ENCODE assay signal across 16 mouse cellular contexts in genomic region chr2:139723304-139723703, GRCm38 (mm10). TPM values are rescaled to one million over a fixed set of nuclear protein-coding genes. Genes with fewer than 3 reads are reported as not detected.
DNase-seq lines count a peak whose midpoint lies in the region; ATAC-seq and TF ChIP-seq lines count a peak whose summit lies in the region.
"Had no signal": no experiment of that assay in that cellular context is flagged by ENCODE, and none has a peak within 500 bp of the region (broad histone marks: within the 10 kb centered on the region; RNA-seq: fewer than 3 reads in every experiment).

No protein-coding gene starts in this region.

- no peaks in the 10 kb centered on the region for H3K9me3 ChIP-seq in lung, embryonic 14.5 days (ENCODE audit: low read depth, low read length)
- no peaks in the 10 kb centered on the region for H3K9me3 ChIP-seq in forebrain, embryonic 12.5 days
- H3K9me3 ChIP-seq: limb, embryonic 13.5 days; neural tube, embryonic 12.5 days; stomach, embryonic 15.5 days had no signal

- H3K4me1 ChIP-seq in lung, embryonic 14.5 days (ENCODE audit: insufficient read depth), result no peaks in the 10 kb centered on the region
- H3K4me1 ChIP-seq in forebrain, embryonic 12.5 days, result no peaks in the 10 kb centered on the region; the same call in 1 of the 2 replicates
- H3K4me1 ChIP-seq: limb, embryonic 13.5 days; neural tube, embryonic 12.5 days had no signal

- no peaks in the 10 kb centered on the region for H3K36me3 ChIP-seq in lung, embryonic 14.5 days (ENCODE audit: insufficient read depth)
- H3K36me3 ChIP-seq in myocyte (ENCODE audit: control insufficient read depth, insufficient read depth), result no peaks in the 10 kb centered on the region
- no peaks in the 10 kb centered on the region for H3K36me3 ChIP-seq in forebrain, embryonic 12.5 days (replicated peaks)
- H3K36me3 ChIP-seq: limb, embryonic 13.5 days; neural tube, embryonic 12.5 days; stomach, embryonic 15.5 days had no signal

- H3K4me2 ChIP-seq in lung, embryonic 14.5 days, result no peak overlapping the region
- H3K4me2 ChIP-seq in myocyte (ENCODE audit: low read depth), result no peak overlapping the region
- no peak overlapping the region for H3K4me2 ChIP-seq in forebrain, embryonic 12.5 days
- H3K4me2 ChIP-seq: limb, embryonic 13.5 days; neural tube, embryonic 12.5 days; stomach, embryonic 15.5 days had no signal

- WGBS in lung, embryonic 14.5 days, result 6% methylated on average over 3 of the region's 3 CpGs
- 71% methylated on average over 3 of the region's 3 CpGs for WGBS in forebrain, embryonic 12.5 days

- no peak overlapping the region for H3ac ChIP-seq in myocyte (ENCODE audit: control insufficient read depth, insufficient read length)

- H3K79me2 ChIP-seq in myocyte (ENCODE audit: control insufficient read depth, insufficient read depth), result no peaks in the 10 kb centered on the region

- no peak for TF ChIP-seq POLR2A in myocyte (IDR thresholded peaks at IDR 0.05; ENCODE audit: insufficient read length, low read depth)

- TF ChIP-seq CTCF in gastrocnemius, adult 2 months (IDR thresholded peaks at IDR 0.05), result no peak
- TF ChIP-seq CTCF in lung, embryonic 14.5 days (IDR thresholded peaks at IDR 0.05; ENCODE audit: low read depth), result no peak

- DNase-seq in gastrocnemius, adult 2 months, result peak; percentile 22
- no peak for DNase-seq in gastrocnemius, postnatal 4 days (ENCODE audit: low spot score in 2 of 2)
- DNase-seq in urinary bladder, postnatal 25 days (ENCODE audit: low spot score), result peak; percentile 9
- no peak for DNase-seq in urinary bladder, adult 2 months (ENCODE audit: low spot score)
- peak; percentile 89 for DNase-seq in lung, embryonic 14.5 days
- no peak for DNase-seq in cerebellum, adult 11-12 months

- H3K9ac ChIP-seq in lung, embryonic 14.5 days, result no peak overlapping the region
- H3K9ac ChIP-seq in forebrain, embryonic 12.5 days, result no peak overlapping the region
- H3K9ac ChIP-seq: limb, embryonic 13.5 days; liver, postnatal 0 days; neural tube, embryonic 12.5 days; stomach, embryonic 15.5 days had no signal

- no peaks in the 10 kb centered on the region for H3K27me3 ChIP-seq in lung, embryonic 14.5 days (ENCODE audit: insufficient read depth, low read length)
- H3K27me3 ChIP-seq in myocyte (ENCODE audit: control insufficient read depth, insufficient read depth, insufficient read length), result no peaks in the 10 kb centered on the region
- H3K27me3 ChIP-seq in forebrain, embryonic 12.5 days, result no peaks in the 10 kb centered on the region
- H3K27me3 ChIP-seq: limb, embryonic 13.5 days; neural tube, embryonic 12.5 days; stomach, embryonic 15.5 days had no signal

- peak; percentile 94 for ATAC-seq in lung, embryonic 14.5 days (ENCODE audit: insufficient read depth)
- no peak for ATAC-seq in forebrain, embryonic 12.5 days (ENCODE audit: low FRiP score)
- ATAC-seq: activated CD4-positive, CD25-positive, alpha-beta regulatory T cell, adult 4 months; liver, postnatal 0 days had no signal

- intact Hi-C loops in gastrocnemius, adult 2 months (cut with DNase I), result loop anchor here (5.0 kb wide), 1 partner anchor 46 kb away; the partner anchor contains the start of gene Ism1

- no peak overlapping the region for H3K4me3 ChIP-seq in gastrocnemius, adult 2 months
- no peak overlapping the region for H3K4me3 ChIP-seq in lung, embryonic 14.5 days (ENCODE audit: low read depth, low read length)
- no peak overlapping the region for H3K4me3 ChIP-seq in myocyte
- H3K4me3 ChIP-seq in forebrain, embryonic 12.5 days (replicated peaks), result no peak overlapping the region
- H3K4me3 ChIP-seq: left cerebral cortex, adult 2 months; limb, embryonic 13.5 days; neural tube, embryonic 12.5 days; stomach, embryonic 15.5 days had no signal

- no peak overlapping the region for H3K27ac ChIP-seq in gastrocnemius, adult 2 months
- no peak overlapping the region for H3K27ac ChIP-seq in lung, embryonic 14.5 days (ENCODE audit: low read depth)
- H3K27ac ChIP-seq in forebrain, embryonic 12.5 days, result no peak overlapping the region
- H3K27ac ChIP-seq: hindbrain, postnatal 0 days; left cerebral cortex, adult 2 months; limb, embryonic 13.5 days; neural tube, embryonic 12.5 days; stomach, embryonic 15.5 days had no signal

TF ChIP-seq in myocyte, 11 proteins besides CTCF, POLR2A, EP300 and RAD21:
- TF ChIP-seq TCF3 (IDR thresholded peaks at IDR 0.05; ENCODE audit: insufficient read length, low read depth), result no peak
- TF ChIP-seq CEBPB (IDR thresholded peaks at IDR 0.05; ENCODE audit: insufficient read depth, poor library complexity, severe bottlenecking), result 0 out of 2 replicates have a peak, but pooled peaks have one; percentile 5

RNA-seq across cellular contexts. Expression of gene Ism1, which starts 45.3 kb away (rescaled TPM):
- 1 to 10 TPM in 1 of 2 experiments, under 1 TPM in 1; 0.51 to 1.1 TPM for total RNA-seq in gastrocnemius, adult 2 months (2021)
- total RNA-seq in gastrocnemius, postnatal 4 days (2021), result 1 to 10 TPM in 1 of 2 experiments, under 1 TPM in 1; 0.93 to 2.0 TPM
- 5.0 and 6.8 TPM in 2 replicates for polyA plus RNA-seq in urinary bladder, adult 2 months (2012; rRNA removed)
- polyA plus RNA-seq in lung, embryonic 14.5 days (2014; fragmentation: Nextera tagmentation; extraction: Ambion mirVana), result 17.7 and 19.0 TPM in 2 replicates
- not detected for polyA plus RNA-seq in myocyte (2012; fragmentation: generic; extraction: Trizol)
- polyA plus RNA-seq in forebrain, embryonic 12.5 days (2016; fragmentation: Nextera tagmentation; extraction: Ambion mirVana), result 0.18 and 0.28 TPM in 2 replicates
- total RNA-seq: MEL had no signal
- polyA plus RNA-seq: activated CD4-positive, CD25-positive, alpha-beta regulatory T cell, adult 4 months; liver, postnatal 0 days had no signal

Comparison
In these comparisons a context has a peak if more than half of its experiments do, and no peak if none do; other contexts are left out.
1. DNase-seq: peak in gastrocnemius, adult 2 months (single experiment), urinary bladder, postnatal 25 days (single experiment) and lung, embryonic 14.5 days (single experiment); none in gastrocnemius, postnatal 4 days (0 of 2), urinary bladder, adult 2 months (single experiment) and cerebellum, adult 11-12 months (single experiment).